Mouse (Mus musculus): ENCODE measurements around the gene Ndufaf8.

DNA sequence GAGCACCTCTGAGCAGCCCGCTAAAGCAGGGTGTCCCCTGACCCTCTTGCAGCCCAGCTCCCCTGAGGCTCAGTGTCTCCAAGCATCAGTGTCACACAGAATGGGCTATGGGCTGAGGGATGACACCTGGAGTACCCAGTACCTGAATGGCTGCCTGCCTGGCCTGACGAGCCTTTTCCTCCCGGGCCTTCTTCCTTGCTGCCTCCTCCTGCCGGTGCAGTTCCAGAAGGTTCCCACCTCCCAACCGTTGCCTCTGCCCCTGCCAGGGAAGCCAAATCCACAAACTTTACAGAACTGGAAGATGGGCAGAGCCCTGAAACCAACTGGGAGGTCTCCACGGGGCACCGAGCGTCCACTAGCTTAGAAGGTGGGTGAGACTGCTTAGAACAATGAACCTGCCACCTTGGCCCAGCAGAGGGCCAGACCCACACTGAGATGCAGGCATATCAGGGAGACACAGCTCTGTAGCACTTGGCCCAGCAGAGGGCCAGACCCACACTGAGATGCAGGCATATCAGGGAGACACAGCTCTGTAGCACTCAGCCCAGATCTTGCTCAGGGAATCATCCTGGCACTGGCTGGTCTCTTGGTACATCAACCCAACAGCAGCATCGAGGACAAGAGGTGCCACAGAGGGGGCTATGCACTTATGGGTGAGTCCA, 25.6 kb upstream of the Ndufaf8 start:
- TF ChIP-seq CTCF (IDR thresholded peaks at IDR 0.05; ENCODE audit: control insufficient read depth, insufficient read depth, insufficient replicate concordance, low read depth, low read length): no peak
- TF ChIP-seq POLR2A (IDR thresholded peaks at IDR 0.05; ENCODE audit: control insufficient read depth, low read depth, low read length): no peak

All from testis, adult 2 months (tissue).